Mouse (Mus musculus) layer of hippocampus, adult 9-11 months (tissue): Measurements from ENCODE around the gene Gm21704.
"Not testable (repeated sequence)": the region's sequence is repeated elsewhere in the genome, so short reads cannot be mapped to it uniquely, and the experiment has no call there.

Source experiments
- DNase-seq: peaks from one replicate; pipeline ENCODE4 v3.0.0; 2022

Gene Gm21704

GRCm38 (mm10) chrY:3410067-3410466 is at the start of gene Gm21704, which contains the start of gene Gm21708:
TSS of gene Gm21704 (minus strand) at chrY:3410167.
TSS of gene Gm21708 (minus strand) at chrY:3410167.
- not testable (repeated sequence) for DNase-seq

- DNase-seq: not testable (repeated sequence)
Observed at GRCm38 (mm10) chrY:3345229-3345628, 64.7 kb downstream of the Gm21704 start, which contains the start of gene Gm21693. TSS of gene Gm21693 (minus strand) at chrY:3345329.

GRCm38 (mm10) chrY:3340661-3341060 is 69.3 kb downstream of the Gm21704 start:
- peak; percentile 2 for DNase-seq
